Mouse (Mus musculus) heart, embryonic 14.5 days (tissue): ENCODE data around the gene Ciart. TPM values are rescaled to one million over a fixed set of nuclear protein-coding genes. Genes with fewer than 3 reads are reported as not detected.

ENCODE experiments used
- ATAC-seq: fragments of 200-750 bp; cut with Nextera tagmentation; 2 replicates; pipeline ENCODE4 v1.8.0; 2017; ENCODE audit warnings: low read depth, moderate TSS enrichment; ENCODE audit not compliant: insufficient number of reproducible peaks, insufficient read depth, low FRiP score
- H3K27ac ChIP-seq, 2 experiments: fragments of 200-500 bp in 1 of 2; fragments of 300-500 bp in 1 of 2; sonication (generic) in 1 of 2; replicated peaks in 1 of 2; 2 replicates each; pipeline ENCODE4 v1.5.1; 2012 to 2014; ENCODE audit warnings: low read depth in 2 of 2, low read length in 2 of 2, control low read depth in 1 of 2, mild to moderate bottlenecking in 1 of 2, mixed read lengths in 1 of 2; ENCODE audit not compliant: control insufficient read depth in 1 of 2, insufficient read depth in 1 of 2
- H3K27me3 ChIP-seq: fragments of 300-500 bp; sonication (generic); 2 replicates; pipeline ENCODE4 v1.6.1; 2014; ENCODE audit warnings: mild to moderate bottlenecking, low read length, control low read depth; ENCODE audit not compliant: control insufficient read depth, insufficient read depth
- H3K36me3 ChIP-seq: fragments of 300-500 bp; sonication (generic); 2 replicates; pipeline ENCODE4 v1.6.1; 2014; ENCODE audit warnings: mild to moderate bottlenecking, control low read depth, low read length, mixed read lengths; ENCODE audit not compliant: control insufficient read depth, insufficient read depth
- H3K4me1 ChIP-seq, 2 experiments: fragments of 200-500 bp in 1 of 2; fragments of 300-500 bp in 1 of 2; sonication (generic) in 1 of 2; 2 replicates each; pipeline ENCODE4 v1.6.1; 2012 to 2014; ENCODE audit warnings: low read length in 2 of 2, control low read depth in 1 of 2, mixed read lengths in 1 of 2; ENCODE audit not compliant: control insufficient read depth in 2 of 2, insufficient read depth in 2 of 2
- H3K4me2 ChIP-seq: fragments of 300-500 bp; sonication (generic); 2 replicates; pipeline ENCODE4 v1.6.1; 2014; ENCODE audit warnings: mild to moderate bottlenecking, low read length
- H3K4me3 ChIP-seq, 2 experiments: fragments of 200-500 bp in 1 of 2; fragments of 300-500 bp in 1 of 2; sonication (generic) in 1 of 2; 2 replicates each; pipeline ENCODE4 v1.5.1; 2012 to 2014; ENCODE audit warnings: low read length in 2 of 2, mild to moderate bottlenecking in 2 of 2, control low read depth in 1 of 2, low read depth in 1 of 2, moderate library complexity in 1 of 2; ENCODE audit not compliant: control insufficient read depth in 1 of 2, insufficient read depth in 1 of 2
- H3K9ac ChIP-seq: fragments of 300-500 bp; sonication (generic); 2 replicates; pipeline ENCODE4 v1.6.1; 2014; ENCODE audit warnings: mild to moderate bottlenecking, low read length
- H3K9me3 ChIP-seq: fragments of 300-500 bp; sonication (generic); 2 replicates; pipeline ENCODE4 v1.6.1; 2016; ENCODE audit warnings: low read length, control low read depth; ENCODE audit not compliant: control insufficient read depth
- WGBS: fragments of 180-500 bp; shearing (Covaris S2); extraction: QIAGEN DNeasy Blood & Tissue Kit; methylation state at CpG from one replicate; pipeline ENCODE4 v1.1.7; 2014; 5-methylcytosine and 5-hydroxymethylcytosine counted together
- polyA plus RNA-seq: library from polyadenylated mRNA; unstranded; fragments of >200 nt; fragmentation: Nextera tagmentation; extraction: Ambion mirVana; gene quantifications from 2 replicates; pipeline ENCODE4 v1.2.1, GENCODE M21; 2014

The Ciart gene
- polyA plus RNA-seq, 1 experiment from 2014 or later: 3.1 TPM

GRCm38 (mm10) chr3:95871392-95871867, 10.6 kb downstream of the Ciart start, which contains the start of gene Mrps21:
TSS of gene Mrps21 (minus strand) at chr3:95871519.
- no peaks in the 10 kb centered on the region for H3K27me3 ChIP-seq
- H3K9ac ChIP-seq: peak within 1 kb of the TSS; percentile 87
- under 1% methylated on average over 33 of the region's 33 CpGs for WGBS
- H3K36me3 ChIP-seq: peaks cover 42% of the 10 kb centered on the region
- peak within 1 kb of the TSS; percentile 75 to 97 for H3K4me3 ChIP-seq
- H3K4me1 ChIP-seq: peaks cover 0 to 11% of the 10 kb centered on the region in 2 experiments; a peak in 2 of 4 replicates
- peak within 1 kb of the TSS; percentile 72 for H3K4me2 ChIP-seq
- peak within 1 kb of the TSS; percentile 86 to 98 for H3K27ac ChIP-seq
- no peaks in the 10 kb centered on the region for H3K9me3 ChIP-seq
- ATAC-seq: peak; percentile 89

- H3K9me3 ChIP-seq: no peaks in the 10 kb centered on the region
- peaks cover 0 to 11% of the 10 kb centered on the region in 2 experiments; a peak in 2 of 4 replicates for H3K4me1 ChIP-seq
- no peaks in the 10 kb centered on the region for H3K27me3 ChIP-seq
- no peak for ATAC-seq
- H3K36me3 ChIP-seq: peaks cover 45% of the 10 kb centered on the region
- H3K4me2 ChIP-seq: peak overlapping the region; percentile 72
- peak overlapping the region; percentile 87 for H3K9ac ChIP-seq
- WGBS: 5% methylated on average over 15 of the region's 15 CpGs
- H3K27ac ChIP-seq: peak overlapping the region; percentile 86 to 98
- H3K4me3 ChIP-seq: peak overlapping the region; percentile 75 to 97
These were observed 11.1 kb downstream of the Ciart start for GRCm38 (mm10) chr3:95870976-95871375.

DNA sequence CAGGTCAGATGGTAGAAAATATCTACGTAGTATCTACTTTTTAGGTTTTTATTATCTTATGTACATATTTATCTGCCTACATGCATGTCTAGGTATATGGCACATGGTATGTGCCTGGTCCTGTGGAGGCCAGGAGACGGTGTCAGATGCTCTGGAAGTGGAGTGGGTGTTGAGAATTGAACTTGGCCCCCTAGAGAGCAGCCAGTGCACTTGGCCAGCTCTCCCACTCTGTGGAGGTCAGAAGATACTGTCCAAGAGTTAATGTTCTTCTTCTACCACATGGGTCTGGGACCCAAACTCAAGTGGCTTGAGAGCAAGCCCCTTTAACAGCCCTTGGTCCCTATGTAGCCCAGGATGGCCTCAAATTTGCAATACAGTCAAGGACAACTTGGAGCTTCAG, 14.6 kb downstream of the Ciart start:
- Histone ChIP-seq H3K4me2 (no peak overlapping the region), H3K4me3 (no peak overlapping the region), H3K9ac (no peak overlapping the region), H3K27me3 (no peaks in the 10 kb centered on the region), H3K27ac (no peak overlapping the region), H3K4me1 (peaks cover 0 to 11% of the 10 kb centered on the region in 2 experiments; a peak in 2 of 4 replicates), H3K36me3 (peaks cover 66% of the 10 kb centered on the region), H3K9me3 (no peaks in the 10 kb centered on the region)
- no peak for ATAC-seq
- WGBS: 85% methylated on average over 2 of the region's 2 CpGs

DNA sequence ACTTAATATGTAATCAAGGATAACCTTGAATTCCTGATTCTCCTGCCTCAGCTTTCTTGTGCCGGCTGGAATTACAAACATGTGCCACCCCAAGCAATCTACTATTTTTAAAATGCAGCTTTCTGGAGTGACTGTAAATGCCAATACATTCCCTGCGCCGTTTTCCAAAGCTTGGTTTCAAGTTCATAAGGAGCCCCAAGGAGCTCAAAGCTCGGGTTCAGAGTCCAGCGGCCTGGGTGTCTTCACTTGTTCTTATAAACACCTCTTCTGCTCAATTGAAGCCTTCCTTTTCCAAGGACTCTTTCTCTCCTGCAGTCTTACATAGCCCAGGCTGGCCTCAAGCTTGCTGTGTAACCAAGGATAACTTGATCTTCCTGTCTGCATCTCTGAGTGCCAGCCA, 16.0 kb downstream of the Ciart start:
- Histone ChIP-seq H3K4me2 (no peak overlapping the region), H3K9me3 (no peaks in the 10 kb centered on the region), H3K27ac (no peak overlapping the region), H3K9ac (no peak overlapping the region), H3K4me3 (no peak overlapping the region), H3K27me3 (no peaks in the 10 kb centered on the region), H3K36me3 (peaks cover 66% of the 10 kb centered on the region), H3K4me1 (peaks cover 0 to 5% of the 10 kb centered on the region in 2 experiments; a peak in 1 of 4 replicates)
- 78% methylated on average over 5 of the region's 5 CpGs for WGBS
- ATAC-seq: no peak

DNA sequence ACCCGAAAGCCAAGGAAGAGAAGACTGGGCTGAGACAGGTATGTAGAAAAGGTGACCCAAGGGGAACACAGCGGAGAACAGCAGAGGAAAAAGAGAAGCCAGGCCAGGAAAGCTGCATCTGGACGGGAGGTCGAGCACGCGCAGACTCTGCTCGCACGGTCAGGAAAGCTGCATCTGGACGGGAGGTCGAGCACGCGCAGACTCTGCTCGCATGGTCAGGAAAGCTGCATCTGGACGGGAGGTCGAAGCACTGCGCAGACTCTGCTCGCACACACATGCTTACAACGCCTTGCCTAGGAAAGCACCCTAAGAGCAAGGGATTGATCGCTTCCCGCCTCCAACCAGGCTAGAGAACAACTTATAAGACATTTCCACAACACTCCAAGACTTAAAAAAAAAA, 16.5 kb downstream of the Ciart start:
- Histone ChIP-seq H3K9ac (no peak overlapping the region), H3K4me2 (no peak overlapping the region), H3K4me3 (no peak overlapping the region), H3K9me3 (no peaks in the 10 kb centered on the region), H3K4me1 (peaks cover 0 to 3% of the 10 kb centered on the region in 2 experiments; a peak in 1 of 4 replicates), H3K27me3 (no peaks in the 10 kb centered on the region), H3K36me3 (peaks cover 66% of the 10 kb centered on the region), H3K27ac (no peak overlapping the region)
- 84% methylated on average over 20 of the region's 20 CpGs for WGBS
- no peak for ATAC-seq

DNA sequence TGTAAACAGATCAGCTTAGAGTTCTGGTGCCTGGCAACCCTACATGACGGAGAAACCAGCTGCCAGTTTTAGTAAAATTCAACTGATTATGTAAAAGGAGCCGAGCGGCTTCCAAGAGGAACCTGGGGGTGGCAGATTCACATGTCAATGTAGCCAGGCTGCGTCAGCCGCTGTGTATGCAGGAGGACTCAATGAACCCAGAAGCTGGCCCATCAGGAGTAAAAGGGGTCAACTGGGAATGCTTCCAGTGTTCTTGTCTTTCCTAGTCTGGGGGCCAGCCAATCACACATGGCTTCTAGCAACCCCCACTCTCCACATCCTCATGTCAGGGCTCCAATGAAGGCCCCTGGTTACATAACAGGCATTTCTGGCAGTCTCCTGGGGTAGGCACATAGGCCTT, 17.0 kb downstream of the Ciart start:
- Histone ChIP-seq H3K27me3 (no peaks in the 10 kb centered on the region), H3K9me3 (no peaks in the 10 kb centered on the region), H3K4me1 (no peaks in the 10 kb centered on the region), H3K9ac (no peak overlapping the region), H3K4me2 (no peak overlapping the region), H3K36me3 (peaks cover 66% of the 10 kb centered on the region), H3K27ac (no peak overlapping the region), H3K4me3 (no peak overlapping the region)
- no peak for ATAC-seq
- 90% methylated on average over 5 of the region's 5 CpGs for WGBS

DNA sequence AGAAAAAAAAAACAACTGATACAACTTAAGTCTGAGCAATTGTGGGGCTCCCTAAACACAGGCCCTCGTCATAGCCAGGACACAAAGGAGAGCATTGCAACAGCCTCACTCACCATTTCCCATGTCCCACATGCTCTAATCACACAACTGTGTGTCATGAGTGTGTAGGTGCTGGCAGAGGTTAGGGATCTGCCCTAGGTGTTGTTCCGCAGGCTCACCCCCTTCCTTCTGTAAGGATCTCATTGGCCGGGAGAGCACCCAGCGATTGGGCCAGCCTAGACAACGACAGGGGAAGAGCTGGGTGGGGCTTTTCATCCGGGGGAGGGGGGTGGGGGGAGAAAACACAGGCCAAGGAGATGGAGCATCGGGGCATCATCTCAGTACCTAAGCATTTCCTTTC, 18.5 kb downstream of the Ciart start:
- H3K36me3 ChIP-seq: peaks cover 51% of the 10 kb centered on the region

DNA sequence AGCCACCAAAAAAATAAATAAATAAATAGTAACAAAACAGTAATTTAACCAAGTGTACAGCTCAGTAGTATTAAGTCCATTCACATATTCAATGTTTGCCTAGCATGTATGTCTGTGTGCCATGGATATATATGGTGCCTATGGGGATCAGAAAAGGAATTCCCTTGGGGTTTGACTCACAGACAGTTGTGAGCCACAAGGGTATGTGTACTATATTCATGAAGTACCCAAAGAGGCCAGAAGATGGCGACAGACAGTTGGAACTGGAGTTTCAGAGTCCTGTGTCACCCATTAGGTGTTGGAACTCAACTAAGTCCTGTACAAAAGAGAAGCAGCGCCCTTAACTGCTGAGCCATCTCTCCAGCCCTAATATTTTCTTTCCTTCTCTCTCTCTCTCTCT, 20.3 kb downstream of the Ciart start:
- no peak overlapping the region for H3K9ac ChIP-seq
- H3K4me2 ChIP-seq: no peak overlapping the region
- WGBS: 57% methylated on average over 2 of the region's 2 CpGs
- peaks cover 34% of the 10 kb centered on the region for H3K36me3 ChIP-seq
- no peak overlapping the region for H3K27ac ChIP-seq
- H3K4me1 ChIP-seq: peaks cover 0 to under 1% of the 10 kb centered on the region in 2 experiments; a peak in 1 of 4 replicates
- H3K4me3 ChIP-seq: no peak overlapping the region
- H3K9me3 ChIP-seq: no peaks in the 10 kb centered on the region
- ATAC-seq: 0 out of 2 replicates have a peak, but pooled peaks have one; percentile 19
- H3K27me3 ChIP-seq: no peaks in the 10 kb centered on the region

More for the DNA sequence above, 18.5 kb downstream of the Ciart start:
- Histone ChIP-seq H3K9me3 (no peaks in the 10 kb centered on the region), H3K4me2 (no peak overlapping the region), H3K4me1 (no peaks in the 10 kb centered on the region), H3K4me3 (no peak overlapping the region), H3K27ac (no peak overlapping the region), H3K9ac (no peak overlapping the region), H3K27me3 (no peaks in the 10 kb centered on the region)
- 71% methylated on average over 7 of the region's 7 CpGs for WGBS
- ATAC-seq: no peak
